Mouse (Mus musculus) lung, adult 2 months (tissue): ENCODE measurements around the gene Deup1.

Source experiments
- CTCF ChIP-seq: fragments of 200-500 bp; IDR thresholded peaks from 2 replicates; pipeline ENCODE4 v1.5.1; 2011; ENCODE audit warnings: mild to moderate bottlenecking, low read length, control low read depth; ENCODE audit not compliant: insufficient read depth
- POLR2A ChIP-seq: fragments of 200-500 bp; IDR thresholded peaks from 2 replicates; pipeline ENCODE4 v1.6.1; 2011; ENCODE audit warnings: low read depth, mild to moderate bottlenecking, control low read depth, low read length, borderline replicate concordance; ENCODE audit errors: extremely low read depth

GRCm38 (mm10) chr9:15526539-15526938, 101.2 kb downstream of the Deup1 start:
- TF ChIP-seq POLR2A, result no peak
- no peak for TF ChIP-seq CTCF
